Mouse (Mus musculus): ENCODE results near the gene Tnr.
"Not testable (repeated sequence)": the region's sequence is repeated elsewhere in the genome, so short reads cannot be mapped to it uniquely, and the experiment has no call there.

Tnr gene

GRCm38 (mm10) chr1:159888611-159889010, 365.0 kb downstream of the Tnr start:
- no peak for DNase-seq

GRCm38 (mm10) chr1:159889012-159889765, 365.6 kb downstream of the Tnr start:
- no peak for DNase-seq

- no peak for DNase-seq
Observed at GRCm38 (mm10) chr1:159890524-159890923, 367.0 kb downstream of the Tnr start.

GRCm38 (mm10) chr1:159895094-159895493, 371.5 kb downstream of the Tnr start:
- DNase-seq: no peak

GRCm38 (mm10) chr1:159899991-159900390, 376.4 kb downstream of the Tnr start:
- no peak for DNase-seq

- no peak for DNase-seq
Observed at GRCm38 (mm10) chr1:159900639-159901038, 377.1 kb downstream of the Tnr start.

- no peak for DNase-seq
Observed at GRCm38 (mm10) chr1:159901366-159902119, 378.0 kb downstream of the Tnr start.

GRCm38 (mm10) chr1:159902120-159902497, 378.5 kb downstream of the Tnr start:
- DNase-seq: no peak

- DNase-seq: peak; percentile 86
Observed at GRCm38 (mm10) chr1:159911006-159911405, 387.4 kb downstream of the Tnr start.

- no peak for DNase-seq
Observed at GRCm38 (mm10) chr1:159914726-159915125, 391.2 kb downstream of the Tnr start.

GRCm38 (mm10) chr1:159920571-159920970, 397.0 kb downstream of the Tnr start:
- DNase-seq: no peak

- no peak for DNase-seq
Observed at GRCm38 (mm10) chr1:159923010-159923409, 399.4 kb downstream of the Tnr start.

- no peak for DNase-seq
Observed at GRCm38 (mm10) chr1:159924105-159924504, 400.5 kb downstream of the Tnr start.

GRCm38 (mm10) chr1:159924684-159925083, 401.1 kb downstream of the Tnr start:
- DNase-seq: no peak

- DNase-seq: no peak
Observed at GRCm38 (mm10) chr1:159928681-159929335, 405.2 kb downstream of the Tnr start.

GRCm38 (mm10) chr1:159932092-159932491, 408.5 kb downstream of the Tnr start:
- DNase-seq: no peak

- DNase-seq: no peak
Observed at GRCm38 (mm10) chr1:159932598-159932997, 409.0 kb downstream of the Tnr start.

- DNase-seq: peak; percentile 39
Observed at GRCm38 (mm10) chr1:159938449-159938848, 414.9 kb downstream of the Tnr start.

GRCm38 (mm10) chr1:159939335-159939734, 415.8 kb downstream of the Tnr start:
- DNase-seq: peak; percentile 62

- DNase-seq: peak; percentile 34
Observed at GRCm38 (mm10) chr1:159953526-159953925, 430.0 kb downstream of the Tnr start.

GRCm38 (mm10) chr1:159963351-159963750, 439.8 kb downstream of the Tnr start:
- DNase-seq: no peak

- DNase-seq: not testable (repeated sequence)
Observed at GRCm38 (mm10) chr1:159966286-159966685, 442.7 kb downstream of the Tnr start.

- DNase-seq: no peak
Observed at GRCm38 (mm10) chr1:159968395-159968794, 444.8 kb downstream of the Tnr start.

GRCm38 (mm10) chr1:159977786-159978185, 454.2 kb downstream of the Tnr start:
- DNase-seq: no peak
